Mouse (Mus musculus) retina, postnatal 1 day (tissue): ENCODE measurements at regions not wholly inside any gene's neighbourhood (a gene's known extent, or its start where the extent isn't known, plus 50 kb on each side); places are given as distances from the start of the nearest gene placed in this dataset.

ENCODE experiments used
- DNase-seq: peaks from one replicate; pipeline ENCODE4 v3.0.0-alpha.2; 2012

- no peak for DNase-seq
Measured at GRCm38 (mm10) chr1:152239376-152239775, 147.1 kb downstream of the Tsen15 start.

DNA sequence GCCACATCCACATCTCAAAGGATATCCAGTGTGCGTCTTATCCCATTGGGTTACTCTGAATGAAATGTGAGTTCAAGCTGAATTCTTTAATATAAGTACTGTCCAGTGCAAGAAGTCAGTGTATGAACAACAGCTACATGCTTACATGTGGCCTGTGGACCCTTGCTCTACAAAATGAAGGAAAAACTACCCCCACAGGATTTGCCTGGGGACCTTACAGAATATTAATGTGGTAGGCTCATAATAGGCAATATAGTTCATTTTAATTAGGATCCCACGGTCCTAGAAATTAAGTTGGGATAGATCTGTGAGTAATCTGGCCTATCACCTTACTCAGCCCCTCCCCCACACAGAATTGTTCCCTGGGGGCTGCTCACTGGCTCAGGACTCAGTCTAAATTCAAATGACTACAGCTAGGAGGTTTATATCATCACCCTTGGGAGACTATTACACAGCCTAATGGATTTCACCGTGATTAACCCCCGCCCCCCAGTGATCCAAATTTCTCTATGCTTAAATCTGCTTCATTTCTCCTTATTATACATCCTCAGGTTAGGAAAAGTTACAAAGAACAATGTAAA lies 145.4 kb upstream of the 1700025G04Rik start:
- no peak for DNase-seq

DNA sequence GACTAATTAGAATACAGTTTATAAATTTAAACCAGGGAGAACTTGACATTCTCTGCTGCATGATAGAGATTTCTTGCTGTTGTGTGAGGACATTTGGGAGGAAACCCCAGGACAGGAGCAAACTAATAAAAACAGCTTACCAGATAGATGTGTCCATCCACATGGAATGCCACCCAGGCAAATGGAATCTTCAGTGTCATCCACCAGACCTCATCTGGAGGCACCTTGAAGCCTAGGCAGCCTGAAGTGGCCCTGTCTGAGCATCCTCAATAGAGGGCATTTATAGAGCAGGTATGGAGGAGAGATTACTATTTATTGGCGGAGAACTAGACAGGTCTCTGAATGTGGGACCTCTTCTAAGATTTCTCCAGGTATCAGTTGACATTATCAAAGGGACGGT lies 144.8 kb upstream of the 1700025G04Rik start:
- no peak for DNase-seq

DNA sequence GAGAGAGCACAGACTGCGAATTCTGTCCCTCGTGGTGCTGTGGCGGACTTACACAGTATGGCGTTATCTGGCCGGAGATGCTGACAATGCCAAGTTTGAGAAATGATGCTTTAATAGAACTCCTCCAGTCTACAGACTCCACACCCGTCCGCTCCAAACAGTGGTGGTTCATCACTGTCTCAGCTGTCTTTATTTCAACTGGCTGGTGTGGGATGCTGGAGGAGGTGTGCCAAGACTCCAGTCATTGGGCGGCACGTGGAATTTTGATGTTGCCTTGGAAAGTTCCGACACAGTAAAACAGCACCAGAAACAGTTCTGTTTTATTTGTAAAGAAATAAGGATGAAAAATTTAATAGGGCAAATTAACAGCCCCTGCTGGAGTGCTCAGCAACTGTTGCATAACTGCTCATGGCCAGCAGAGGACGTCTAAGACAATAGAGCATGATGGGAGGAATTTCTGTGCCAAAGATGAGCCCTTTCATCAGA lies 141.8 kb upstream of the 1700025G04Rik start:
- DNase-seq, result no peak

GRCm38 (mm10) chr1:152229709-152230108 lies 139.8 kb upstream of the 1700025G04Rik start:
- DNase-seq, result peak; percentile 66

DNA sequence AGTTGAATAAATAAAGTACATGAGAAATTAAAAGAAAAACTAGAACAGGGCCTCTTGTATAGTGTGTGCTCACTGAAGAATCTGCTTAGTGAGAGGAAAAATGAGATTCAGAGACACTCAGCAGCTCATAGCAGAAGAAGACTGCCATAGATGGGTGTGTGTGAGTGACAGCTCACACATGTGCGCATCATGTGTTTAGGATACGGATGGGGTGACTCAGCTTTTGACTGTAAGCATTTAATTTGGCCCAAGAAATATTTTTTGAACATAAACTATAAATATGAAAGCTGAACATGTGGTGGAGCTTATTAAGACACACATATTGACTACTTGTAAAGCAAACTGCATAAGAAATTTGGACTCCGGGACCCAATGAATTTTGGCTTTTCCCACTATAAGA lies 136.1 kb upstream of the 1700025G04Rik start:
- no peak for DNase-seq

DNA sequence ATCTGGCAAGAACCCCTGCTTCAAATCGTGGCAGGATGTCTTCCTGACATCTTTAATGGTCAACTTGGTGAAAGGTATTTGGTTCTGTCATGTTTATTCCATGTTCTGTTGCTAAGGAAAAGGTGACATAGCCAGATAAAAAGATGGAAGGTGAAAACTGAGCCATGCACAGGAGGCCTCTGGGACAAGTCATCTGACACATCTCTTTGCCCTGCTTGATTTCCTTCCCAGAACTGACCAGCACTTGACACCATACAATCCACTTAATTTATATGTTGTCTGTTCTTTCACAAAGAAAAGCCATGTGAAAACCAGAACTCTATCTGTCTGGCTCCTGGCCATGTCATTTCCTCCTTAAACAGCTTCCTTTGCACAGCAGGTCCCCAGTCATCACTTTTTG lies 133.7 kb upstream of the 1700025G04Rik start:
- DNase-seq, result no peak

DNA sequence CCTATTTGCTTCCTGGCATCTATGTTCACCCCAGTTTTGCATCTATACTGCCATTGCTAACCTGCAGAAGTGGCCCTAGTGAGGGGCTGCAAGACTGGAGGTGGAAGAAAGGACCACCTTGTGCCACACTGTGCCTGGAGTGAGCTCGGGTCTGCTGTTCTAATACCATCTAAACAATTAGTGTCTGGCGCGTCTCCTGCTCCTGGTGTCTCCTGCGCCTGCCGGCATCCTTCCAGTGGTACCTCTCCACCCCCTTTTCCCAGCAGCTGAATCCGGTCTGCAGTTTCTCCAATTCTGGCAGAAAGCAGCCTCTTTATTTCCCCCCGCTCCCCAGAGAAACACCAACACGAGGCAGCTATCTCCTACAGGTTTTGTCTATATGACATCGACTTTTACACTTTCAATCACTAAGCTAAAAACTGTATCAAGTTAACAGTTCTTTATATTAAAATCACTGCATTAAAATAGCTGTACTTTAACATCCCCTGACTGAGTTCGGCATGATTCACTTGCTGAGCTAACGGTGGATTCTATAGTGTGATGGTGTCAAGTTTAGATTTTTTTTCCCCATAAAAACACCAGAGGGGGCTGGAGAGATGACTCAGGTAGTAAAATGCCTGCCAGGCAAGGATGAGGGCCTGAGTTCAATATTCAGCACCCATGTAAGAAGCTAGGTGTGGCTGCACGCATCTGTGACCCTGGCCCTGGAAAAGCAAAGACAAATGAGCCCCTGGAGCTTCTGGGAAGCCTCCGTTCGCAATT lies 131.1 kb upstream of the 1700025G04Rik start:
- DNase-seq, result no peak

- peak; percentile 51 for DNase-seq
Measured at GRCm38 (mm10) chr1:152219752-152220151, 129.8 kb upstream of the 1700025G04Rik start.

- DNase-seq, result no peak
Measured at GRCm38 (mm10) chr1:152217404-152217803, 127.5 kb upstream of the 1700025G04Rik start.

DNA sequence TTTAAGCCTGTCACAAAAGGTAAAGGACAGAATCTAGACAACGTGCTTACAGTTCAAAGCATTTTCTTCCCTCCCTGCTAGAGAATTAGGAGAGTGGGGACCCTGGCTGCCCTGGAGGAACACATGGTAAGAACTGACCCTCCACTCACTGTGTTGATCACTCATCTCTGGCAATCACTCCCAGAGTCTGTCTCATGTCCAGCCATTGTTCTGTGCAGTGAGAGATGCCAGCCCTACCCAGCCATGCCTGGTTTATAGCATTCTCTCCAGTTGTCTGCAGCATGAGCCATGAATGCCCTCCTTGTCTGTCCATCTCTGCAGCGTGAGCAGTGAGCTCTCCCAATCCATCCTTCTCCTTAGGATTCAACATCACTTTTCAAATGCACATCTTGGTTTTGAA lies 124.5 kb upstream of the 1700025G04Rik start:
- DNase-seq, result no peak

GRCm38 (mm10) chr1:152203187-152203586 lies 113.3 kb upstream of the 1700025G04Rik start:
- peak; percentile 70 for DNase-seq

DNA sequence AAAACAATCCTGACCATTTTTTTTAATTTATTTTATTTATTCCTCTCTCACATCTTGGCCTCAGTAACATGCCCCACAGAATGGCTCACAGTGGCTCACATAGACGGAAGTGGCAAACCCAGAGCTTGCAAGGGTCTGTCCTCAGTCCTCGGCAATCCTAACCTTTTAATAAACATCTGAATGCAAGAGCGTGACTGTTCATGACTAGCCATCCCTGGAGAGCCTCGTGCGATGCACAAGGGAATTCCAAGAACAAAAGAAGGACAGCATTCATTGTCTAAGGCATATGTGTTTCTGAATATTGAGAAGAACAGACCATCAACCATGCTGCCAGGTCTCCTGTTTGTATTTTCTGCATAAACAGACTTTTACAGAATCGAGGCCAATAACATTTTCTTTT lies 98.8 kb upstream of the 1700025G04Rik start:
- DNase-seq, result no peak

DNA sequence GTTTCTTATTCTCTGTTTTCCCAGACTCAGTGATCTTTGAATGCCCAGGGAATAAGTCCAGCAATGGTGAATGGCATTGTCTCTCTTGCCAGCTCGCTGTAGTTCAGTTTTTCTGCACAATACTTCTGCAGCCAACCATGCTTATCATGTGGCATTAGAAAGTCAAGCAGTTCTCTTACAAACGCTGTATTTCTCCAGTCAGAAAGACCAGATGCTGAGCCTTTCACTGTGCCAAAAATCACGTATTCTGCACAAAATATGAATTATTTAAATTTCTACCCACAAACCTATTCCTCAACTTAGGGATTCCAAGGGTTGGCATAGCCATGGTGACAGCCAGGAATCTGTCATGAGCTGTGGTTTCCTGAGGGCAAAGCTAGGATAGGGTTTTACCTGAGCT lies 95.0 kb upstream of the 1700025G04Rik start:
- DNase-seq, result no peak

GRCm38 (mm10) chr1:152176267-152176970 lies 86.5 kb upstream of the 1700025G04Rik start:
- DNase-seq, result no peak

DNA sequence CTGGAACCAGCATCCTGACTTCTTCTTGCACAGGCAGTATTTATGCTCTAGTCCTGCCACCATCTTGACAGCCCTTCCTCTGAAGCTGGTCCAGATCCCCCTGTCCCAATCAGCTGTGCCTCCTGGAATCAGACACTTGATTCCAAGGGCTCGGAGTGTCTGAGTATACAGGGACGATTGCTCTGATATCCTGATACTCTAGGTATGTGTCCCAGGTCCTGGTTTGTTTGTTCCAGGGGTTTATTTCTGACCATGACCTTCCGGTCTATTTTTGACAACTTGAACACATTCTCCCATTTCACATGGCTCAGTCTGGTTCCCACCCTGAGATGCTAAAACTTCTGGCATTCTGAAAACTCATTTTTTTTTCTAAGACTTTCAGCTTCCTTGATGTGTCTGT lies 85.8 kb upstream of the 1700025G04Rik start:
- DNase-seq, result no peak

GRCm38 (mm10) chr1:152174464-152174863 lies 84.5 kb upstream of the 1700025G04Rik start:
- no peak for DNase-seq

- no peak for DNase-seq
Measured at GRCm38 (mm10) chr1:152171034-152171790, 81.3 kb upstream of the 1700025G04Rik start.

DNA sequence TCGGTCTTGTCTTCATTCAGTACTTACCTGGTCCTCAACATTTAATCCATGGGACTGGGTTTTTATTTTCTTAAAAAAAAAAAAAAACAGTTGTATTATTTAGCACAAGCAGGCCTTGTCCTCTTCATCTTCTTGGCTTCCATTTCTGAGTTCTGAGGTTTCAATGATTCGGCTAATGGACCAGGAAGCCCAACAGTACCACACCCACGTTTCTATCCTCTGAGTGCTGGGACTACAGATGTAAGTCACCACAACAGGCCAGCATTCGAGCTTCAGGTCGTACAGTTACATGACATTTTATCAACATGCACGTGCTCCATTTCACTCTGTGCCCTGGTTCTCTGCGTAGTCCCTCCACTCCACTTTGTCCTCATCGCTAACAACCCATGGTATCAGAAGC lies 80.7 kb upstream of the 1700025G04Rik start:
- DNase-seq, result no peak

- peak; percentile 59 for DNase-seq
Measured at GRCm38 (mm10) chr1:152169508-152169907, 79.6 kb upstream of the 1700025G04Rik start.

DNA sequence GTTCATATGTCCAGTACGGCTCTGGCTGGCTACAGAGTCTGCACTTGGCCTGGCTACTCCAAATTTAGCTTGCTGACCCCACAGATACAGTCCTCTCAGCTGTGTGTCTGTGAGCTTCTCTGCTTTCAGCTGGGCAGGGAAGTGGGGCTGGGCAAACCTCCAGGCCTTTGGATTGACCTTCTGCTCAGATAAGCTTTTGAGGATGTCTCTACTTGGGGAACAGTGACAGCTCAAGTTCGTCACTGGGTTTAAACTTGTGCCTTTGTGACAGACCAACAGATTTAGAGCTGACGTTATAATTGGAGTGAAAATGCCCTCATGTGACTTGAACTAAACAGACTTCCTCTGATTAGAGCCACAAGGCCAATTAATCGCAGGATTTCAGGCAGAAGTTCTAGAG lies 78.4 kb upstream of the 1700025G04Rik start:
- peak; percentile 83 for DNase-seq

DNA sequence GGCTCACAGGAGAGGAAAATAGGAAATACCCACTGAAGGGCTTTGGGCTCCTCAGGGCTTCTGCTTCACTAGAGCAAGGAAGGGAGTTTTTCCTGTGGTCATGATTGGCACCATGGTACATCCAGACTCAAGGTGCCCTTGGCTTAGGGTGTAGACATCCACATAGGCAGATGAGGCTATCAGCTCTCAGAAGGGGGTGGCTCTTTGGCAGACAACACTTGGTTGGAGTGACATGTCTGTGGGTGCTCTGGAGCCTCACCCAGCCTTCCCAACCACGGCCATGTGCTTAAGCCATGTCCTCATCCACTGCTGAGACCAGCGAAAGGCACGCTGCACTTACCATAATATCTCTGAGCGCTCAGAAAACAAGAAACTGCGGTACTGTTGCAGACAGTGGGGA lies 77.8 kb upstream of the 1700025G04Rik start:
- no peak for DNase-seq

GRCm38 (mm10) chr1:152165490-152165905 lies 75.6 kb upstream of the 1700025G04Rik start:
- peak; percentile 62 for DNase-seq
